11 mouse cellular contexts compared by ENCODE assay signal in genomic region chr9:110890026-110890783, GRCm38 (mm10). TPM values are rescaled to one million over a fixed set of nuclear protein-coding genes. Genes with fewer than 3 reads are reported as not detected.
A peak's percentile ranks its signal among the peaks of the same experiment; 100 is the strongest.
DNase-seq lines count a peak whose midpoint lies in the region; ATAC-seq and TF ChIP-seq lines count a peak whose summit lies in the region.
"Had no signal": no experiment of that assay in that cellular context is flagged by ENCODE, and none has a peak within 500 bp of the region (broad histone marks: within the 10 kb centered on the region; RNA-seq: fewer than 3 reads in every experiment).

No protein-coding gene starts in this region.

- H3K36me3 ChIP-seq in kidney, embryonic 14.5 days (ENCODE audit: control insufficient read depth, insufficient read depth, low read length) = no peaks in the 10 kb centered on the region
- H3K36me3 ChIP-seq: midbrain, embryonic 12.5 days had no signal

- no peaks in the 10 kb centered on the region for H3K9me3 ChIP-seq in kidney, embryonic 14.5 days (ENCODE audit: control insufficient read depth, low read length)
- H3K9me3 ChIP-seq: midbrain, embryonic 12.5 days had no signal

- no peak overlapping the region; the same call in 1 of the 2 replicates for H3K4me2 ChIP-seq in kidney, embryonic 14.5 days (replicated peaks; ENCODE audit: low read depth, low read length)
- H3K4me2 ChIP-seq: midbrain, embryonic 12.5 days had no signal

- H3K27ac ChIP-seq in bone marrow macrophage, adult 2 months (ENCODE audit: insufficient read depth, low read depth, low read length) = no peak overlapping the region
- H3K27ac ChIP-seq in kidney, embryonic 14.5 days (ENCODE audit: low read depth, low read length) = no peak overlapping the region
- H3K27ac ChIP-seq: midbrain, embryonic 12.5 days had no signal

- ATAC-seq in kidney, embryonic 14.5 days (ENCODE audit: low FRiP score, low TSS enrichment) = no peak
- ATAC-seq in erythroblast, adult 5-6 weeks (replicated peaks; ENCODE audit: low FRiP score, poor library complexity, severe bottlenecking) = no peak
- ATAC-seq: activated CD4-positive, CD25-positive, alpha-beta regulatory T cell, adult 4 months had no signal

- H3K4me3 ChIP-seq in bone marrow macrophage, adult 2 months (ENCODE audit: insufficient read depth, low read length) = no peak overlapping the region
- H3K4me3 ChIP-seq in kidney, embryonic 14.5 days (ENCODE audit: low read length) = no peak overlapping the region
- H3K4me3 ChIP-seq: midbrain, embryonic 12.5 days had no signal

- no peaks in the 10 kb centered on the region for H3K27me3 ChIP-seq in kidney, embryonic 14.5 days (ENCODE audit: control insufficient read depth, insufficient read depth, low read length)

- 0 out of 2 replicates have a peak overlapping the region, but pooled peaks have one; percentile 31 for H3K9ac ChIP-seq in kidney, embryonic 14.5 days (ENCODE audit: low read depth, low read length)
- H3K9ac ChIP-seq: midbrain, embryonic 12.5 days had no signal

- peak; percentile 29 for DNase-seq in lung, postnatal 36 days
- no peak for DNase-seq in lung, postnatal 14 days
- peak; percentile 57 for DNase-seq in naive thymus-derived CD4-positive, alpha-beta T cell, adult 2 months (ENCODE audit: low read depth)
- no peak for DNase-seq in ovary, postnatal 10 days (ENCODE audit: low spot score)
- DNase-seq in adrenal gland, postnatal 10 days = no peak
- DNase-seq: right cerebral cortex, postnatal 14 days had no signal

- peaks cover 31% of the 10 kb centered on the region for H3K4me1 ChIP-seq in bone marrow macrophage, adult 2 months (ENCODE audit: control insufficient read depth, insufficient read depth, low read length)
- H3K4me1 ChIP-seq in kidney, embryonic 14.5 days (ENCODE audit: control insufficient read depth, insufficient read depth, low read length) = peaks cover 11% of the 10 kb centered on the region; the same call in 1 of the 2 replicates

- TF ChIP-seq CTCF in bone marrow macrophage, adult 2 months (IDR thresholded peaks at IDR 0.05; ENCODE audit: low read depth, low read length) = peak; percentile 40; the same call in 1 of the 2 replicates

- no peak for TF ChIP-seq POLR2A in bone marrow macrophage, adult 2 months (IDR thresholded peaks at IDR 0.05; ENCODE audit: borderline replicate concordance, low read depth, low read length)

- WGBS in kidney, embryonic 14.5 days = 12% methylated on average over 20 of the region's 21 CpGs

RNA-seq across cellular contexts. Expression of gene Tmie, which starts 10.3 kb away (rescaled TPM):
- not detected in 2 replicates for polyA plus RNA-seq in bone marrow macrophage, adult 2 months (2012; ENCODE audit: insufficient read depth, insufficient read length, missing spikeins)
- 0.38 and 0.49 TPM in 2 replicates for polyA plus RNA-seq in kidney, embryonic 14.5 days (2014; fragmentation: Nextera tagmentation; extraction: Ambion mirVana)
- not detected in 2 replicates for total RNA-seq in erythroblast, adult 5-6 weeks (2015; ENCODE audit: low replicate concordance)
- total RNA-seq in erythroblast, adult 5-6 weeks (2017; ENCODE audit: low replicate concordance) = not detected in 2 replicates
- 1 to 10 TPM; 1.9 to 5.6 TPM for total RNA-seq in adrenal gland, postnatal 10 days (2021)

RNA-seq across cellular contexts. Expression of gene Als2cl, which starts 10.5 kb away (rescaled TPM):
- polyA plus RNA-seq in bone marrow macrophage, adult 2 months (2012; ENCODE audit: insufficient read depth, insufficient read length, missing spikeins) = 12.6 and 16.4 TPM in 2 replicates
- 2.4 and 4.1 TPM in 2 replicates for polyA plus RNA-seq in kidney, embryonic 14.5 days (2014; fragmentation: Nextera tagmentation; extraction: Ambion mirVana)
- total RNA-seq in erythroblast, adult 5-6 weeks (2015; ENCODE audit: low replicate concordance) = 0.63 TPM in 1 of 2 replicates, not detected in the other
- not detected in 2 replicates for total RNA-seq in erythroblast, adult 5-6 weeks (2017; ENCODE audit: low replicate concordance)
- 10 to 100 TPM; 16.4 to 18.2 TPM for total RNA-seq in adrenal gland, postnatal 10 days (2021)

RNA-seq across cellular contexts. Expression of gene Fam240a, which starts 26.5 kb away (rescaled TPM):
- polyA plus RNA-seq in bone marrow macrophage, adult 2 months (2012; ENCODE audit: insufficient read depth, insufficient read length, missing spikeins) = not detected in 2 replicates
- not detected in 2 replicates for polyA plus RNA-seq in kidney, embryonic 14.5 days (2014; fragmentation: Nextera tagmentation; extraction: Ambion mirVana)
- total RNA-seq in erythroblast, adult 5-6 weeks (2015; ENCODE audit: low replicate concordance) = not detected in 2 replicates
- total RNA-seq in erythroblast, adult 5-6 weeks (2017; ENCODE audit: low replicate concordance) = not detected in 2 replicates
- not detected for total RNA-seq in adrenal gland, postnatal 10 days (2021)
- polyA plus RNA-seq: midbrain, embryonic 12.5 days had no signal

RNA-seq across cellular contexts. Expression of gene Prss50, which starts 32.4 kb away (rescaled TPM):
- polyA plus RNA-seq in bone marrow macrophage, adult 2 months (2012; ENCODE audit: insufficient read depth, insufficient read length, missing spikeins) = not detected in 2 replicates
- polyA plus RNA-seq in kidney, embryonic 14.5 days (2014; fragmentation: Nextera tagmentation; extraction: Ambion mirVana) = 0.24 and 1.1 TPM in 2 replicates
- total RNA-seq in erythroblast, adult 5-6 weeks (2015; ENCODE audit: low replicate concordance) = 7.7 TPM in 1 of 2 replicates, not detected in the other
- not detected in 2 replicates for total RNA-seq in erythroblast, adult 5-6 weeks (2017; ENCODE audit: low replicate concordance)
- under 1 TPM in 1 of 2 experiments, not detected in 1; 0.67 TPM for total RNA-seq in adrenal gland, postnatal 10 days (2021)
- polyA plus RNA-seq: activated CD4-positive, CD25-positive, alpha-beta regulatory T cell, adult 4 months; midbrain, embryonic 12.5 days had no signal

RNA-seq across cellular contexts. Expression of gene Prss46, which starts 45.9 kb away (rescaled TPM):
- not detected in 2 replicates for polyA plus RNA-seq in bone marrow macrophage, adult 2 months (2012; ENCODE audit: insufficient read depth, insufficient read length, missing spikeins)
- not detected in 2 replicates for polyA plus RNA-seq in kidney, embryonic 14.5 days (2014; fragmentation: Nextera tagmentation; extraction: Ambion mirVana)
- not detected in 2 replicates for total RNA-seq in erythroblast, adult 5-6 weeks (2015; ENCODE audit: low replicate concordance)
- not detected in 2 replicates for total RNA-seq in erythroblast, adult 5-6 weeks (2017; ENCODE audit: low replicate concordance)
- total RNA-seq in adrenal gland, postnatal 10 days (2021) = not detected
- polyA plus RNA-seq: activated CD4-positive, CD25-positive, alpha-beta regulatory T cell, adult 4 months; midbrain, embryonic 12.5 days had no signal

Comparison
In these comparisons a context has a peak if more than half of its experiments do, and no peak if none do; other contexts are left out.
1. DNase-seq: peak in lung, postnatal 36 days (single experiment) and naive thymus-derived CD4-positive, alpha-beta T cell, adult 2 months (single experiment); none in lung, postnatal 14 days (single experiment), ovary, postnatal 10 days (single experiment) and adrenal gland, postnatal 10 days (single experiment).
2. RNA of gene Als2cl, which starts 10.5 kb away (total RNA-seq): 16.4 to 18.2 TPM in adrenal gland, postnatal 10 days; 0.63 TPM in erythroblast, adult 5-6 weeks; every median in the first group is over 10 times any median in the second.